Mouse (Mus musculus) embryo, embryonic 9.5 days (tissue): Measurements from ENCODE around the gene Gm26602.

Experiments
- DNase-seq: peaks from one replicate; pipeline ENCODE4 v3.0.0-alpha.2; 2017; ENCODE audit errors: extremely low spot score

Gm26602 gene

GRCm38 (mm10) chr10:79910556-79910955 lies at the start of gene Gm26602:
Gm26602 (plus strand) TSS chr10:79910856.
- no peak for DNase-seq

- DNase-seq: no peak
Measured at GRCm38 (mm10) chr10:79861230-79862048, 49.2 kb upstream of the Gm26602 start.

- no peak for DNase-seq
Measured at GRCm38 (mm10) chr10:79862049-79862788, 48.4 kb upstream of the Gm26602 start.

GRCm38 (mm10) chr10:79862925-79863324 lies 47.7 kb upstream of the Gm26602 start:
- no peak for DNase-seq

GRCm38 (mm10) chr10:79864351-79865188 lies 46.1 kb upstream of the Gm26602 start:
- no peak for DNase-seq

DNA sequence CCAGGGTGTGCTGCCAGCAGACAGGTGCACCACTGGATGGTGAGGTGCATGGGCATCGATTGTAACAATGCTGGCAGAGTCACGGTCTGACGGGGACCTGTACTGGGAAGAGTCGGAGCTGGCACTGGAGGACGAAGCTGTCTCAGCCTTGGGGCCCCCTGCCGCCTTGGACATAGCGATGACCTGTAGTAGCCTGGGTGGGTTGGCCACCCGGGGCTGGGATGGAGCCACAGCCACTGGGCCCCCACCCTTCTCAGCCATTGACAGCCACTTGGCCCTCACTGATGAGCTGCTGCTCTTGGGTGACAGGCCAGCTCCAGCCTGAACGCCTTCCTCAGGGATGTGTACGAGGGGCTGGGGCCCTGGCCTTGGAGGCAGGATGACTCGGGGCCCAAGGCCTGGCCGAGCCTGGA lies 45.5 kb upstream of the Gm26602 start:
- no peak for DNase-seq

DNA sequence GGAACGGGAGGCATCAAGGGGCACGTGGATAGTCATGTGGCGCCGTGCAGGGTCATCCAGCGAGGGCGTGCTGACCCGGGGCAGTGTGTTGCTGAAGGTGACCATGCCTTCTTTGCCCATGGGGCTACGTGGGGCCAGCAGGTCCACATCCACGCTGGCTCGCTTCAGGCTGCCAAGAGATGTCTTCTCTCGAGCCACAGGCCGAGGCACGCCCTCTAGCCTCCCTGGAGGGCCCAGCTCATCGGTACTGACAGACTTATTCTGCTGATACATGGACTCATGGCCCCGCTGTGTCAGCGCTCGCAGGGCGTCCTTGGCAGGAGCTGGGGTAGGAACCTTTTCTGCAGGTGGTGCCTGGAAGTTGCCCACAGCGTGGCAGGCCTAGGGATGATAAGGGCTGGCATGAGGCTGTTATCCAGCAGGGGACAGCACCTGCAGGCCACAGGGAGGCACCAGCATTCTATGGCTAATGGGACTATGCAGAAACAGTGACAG lies 44.8 kb upstream of the Gm26602 start:
- DNase-seq: no peak

GRCm38 (mm10) chr10:79866601-79867000 lies 44.1 kb upstream of the Gm26602 start:
- no peak for DNase-seq

GRCm38 (mm10) chr10:79871845-79872244 lies 38.8 kb upstream of the Gm26602 start:
- no peak for DNase-seq

DNA sequence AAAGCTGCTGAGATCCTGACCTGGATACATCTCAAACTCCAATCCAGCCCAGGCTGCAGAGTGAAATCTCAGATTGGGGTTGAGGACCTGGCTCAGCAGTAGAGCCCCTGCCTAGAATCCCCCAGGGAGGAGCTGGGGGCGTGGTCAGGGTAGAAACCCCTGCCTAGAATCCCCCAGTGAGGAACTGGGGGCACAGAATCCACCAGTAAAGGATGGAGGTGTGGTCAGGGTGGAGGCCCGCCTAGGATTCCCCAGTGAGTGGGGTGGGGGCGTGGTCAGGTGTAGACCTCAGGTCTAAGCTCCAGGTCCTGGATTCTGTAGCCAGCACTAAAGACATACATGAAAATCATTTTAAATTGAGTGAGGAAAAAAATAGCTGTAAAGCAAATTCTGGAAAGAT lies 37.8 kb upstream of the Gm26602 start:
- DNase-seq: no peak

DNA sequence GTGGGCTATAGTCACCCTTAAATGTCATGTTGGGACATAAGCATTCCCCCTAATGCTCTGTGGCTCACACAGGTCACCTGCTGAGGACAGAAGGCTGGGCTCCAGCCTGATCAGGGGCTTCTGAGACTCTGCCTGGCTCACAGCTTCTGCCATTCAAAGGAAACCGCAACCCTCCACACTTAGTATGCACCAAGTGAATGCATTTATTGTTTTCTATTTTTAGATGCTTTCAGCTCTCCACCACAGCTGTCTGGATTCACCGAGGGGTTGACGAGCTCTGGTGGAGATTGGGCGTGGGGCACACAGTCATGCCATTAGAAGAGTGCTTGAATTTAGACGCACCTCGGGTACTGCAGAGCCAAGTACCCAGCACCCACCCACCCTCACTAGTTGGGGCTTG lies 37.3 kb upstream of the Gm26602 start:
- no peak for DNase-seq

- peak; percentile 51 for DNase-seq
Measured at GRCm38 (mm10) chr10:79873715-79874289, 36.9 kb upstream of the Gm26602 start.

DNA sequence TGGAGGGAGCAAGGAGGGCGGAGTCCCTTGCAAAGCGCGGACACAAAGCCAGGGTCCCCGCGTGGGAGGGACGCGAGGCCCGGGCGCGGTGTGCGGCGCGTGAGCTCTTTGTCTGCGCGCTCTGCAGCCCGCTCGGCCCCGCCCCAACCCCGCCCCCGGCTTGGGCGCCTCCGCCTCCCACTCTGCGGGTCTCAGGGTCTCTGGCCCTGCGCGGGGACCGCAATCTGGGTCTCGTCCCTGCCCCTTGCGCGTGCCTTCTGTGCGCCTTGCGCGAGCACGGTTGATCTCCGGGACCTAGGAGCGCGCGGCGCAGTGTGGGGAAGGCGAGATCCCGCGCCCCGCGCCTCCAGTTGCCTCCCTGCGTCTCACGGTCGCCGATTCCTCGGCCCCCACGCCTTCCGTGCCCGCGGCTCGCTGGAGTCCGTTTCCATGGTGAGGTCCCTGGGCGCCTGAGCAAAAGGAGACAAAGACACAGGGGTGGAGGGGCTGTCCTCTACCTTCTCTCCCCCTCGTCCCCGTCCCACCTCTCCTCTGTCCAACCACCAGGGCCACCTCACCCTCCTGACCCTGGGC lies 36.3 kb upstream of the Gm26602 start, which contains the start of the genes Prtn3 and Plppr3:
Prtn3 (plus strand) TSS at position 187 of the 573 bp plus-strand sequence.
Plppr3 (minus strand) TSS at position 345 of the 573 bp plus-strand sequence.
- peak; percentile 82 for DNase-seq

DNA sequence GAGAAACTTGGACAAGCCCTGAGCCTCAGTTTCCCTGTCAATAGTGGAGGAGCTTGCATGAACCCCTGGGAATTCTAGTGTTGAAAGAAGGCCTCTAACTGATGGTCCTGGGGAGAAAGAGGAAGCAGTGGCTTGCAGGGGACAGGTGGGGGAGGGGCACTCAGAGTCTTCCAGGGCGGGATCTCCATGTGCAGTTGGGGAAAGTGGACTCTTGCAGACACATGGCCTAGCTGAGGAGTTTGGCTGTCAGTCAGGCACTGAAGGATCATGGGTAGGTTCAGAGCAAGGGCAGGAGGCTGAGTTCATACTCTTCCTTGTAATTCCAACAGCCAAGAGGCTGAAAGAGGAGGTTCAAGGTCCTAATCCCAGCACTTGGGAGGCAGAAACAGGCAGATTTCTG lies 33.5 kb upstream of the Gm26602 start:
- DNase-seq: no peak

DNA sequence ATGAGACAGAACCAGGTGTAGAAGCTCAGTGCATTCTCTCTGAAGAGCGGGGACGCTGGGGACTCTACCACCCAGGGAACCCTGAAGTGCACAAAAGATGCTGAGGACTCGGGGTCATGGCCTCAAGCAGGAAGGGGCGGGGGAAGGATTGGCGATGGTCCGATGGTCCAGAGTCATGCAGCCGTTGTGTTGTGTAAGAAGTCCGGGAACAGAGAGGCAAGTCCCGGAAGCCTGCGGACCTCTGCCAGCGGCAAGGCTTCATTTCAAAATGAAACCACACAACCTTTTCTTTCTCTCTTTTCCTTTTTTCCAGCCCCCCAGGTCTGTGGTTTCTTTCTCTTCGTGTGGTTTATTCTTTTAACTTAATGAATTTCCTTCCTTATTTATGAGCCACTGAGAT lies 32.9 kb upstream of the Gm26602 start:
- DNase-seq: no peak

GRCm38 (mm10) chr10:79879527-79879926 lies 31.1 kb upstream of the Gm26602 start:
- DNase-seq: no peak

DNA sequence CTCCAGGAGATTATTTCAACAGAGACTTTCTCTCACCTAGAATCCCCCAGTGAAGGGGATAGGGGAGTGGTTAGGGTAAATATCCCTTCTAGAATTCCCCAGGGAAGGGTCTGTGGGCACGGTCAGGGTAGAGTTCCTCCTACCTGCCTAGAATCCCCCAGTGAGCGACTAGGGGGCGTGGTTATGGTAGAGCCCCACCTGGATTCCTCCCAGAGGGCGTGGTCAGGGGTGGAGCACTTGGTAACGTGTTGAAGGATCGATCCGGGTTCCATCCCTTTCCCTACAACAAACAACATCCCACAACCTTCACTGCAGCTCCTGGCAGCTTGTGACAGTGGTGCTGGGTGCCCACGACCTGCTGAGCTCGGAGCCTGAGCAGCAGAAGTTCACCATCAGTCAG lies 29.9 kb upstream of the Gm26602 start:
- DNase-seq: no peak

- DNase-seq: no peak
Measured at GRCm38 (mm10) chr10:79881981-79882380, 28.7 kb upstream of the Gm26602 start.

- peak; percentile 80 for DNase-seq
Measured at GRCm38 (mm10) chr10:79883297-79884084, 27.2 kb upstream of the Gm26602 start.

GRCm38 (mm10) chr10:79884446-79884845 lies 26.2 kb upstream of the Gm26602 start:
- no peak for DNase-seq
